Mouse (Mus musculus) forebrain, embryonic 13.5 days (tissue): ENCODE measurements around the gene Tmem63b. TPM values are rescaled to one million over a fixed set of nuclear protein-coding genes. Genes with fewer than 3 reads are reported as not detected.

ENCODE experiments used
- ATAC-seq: fragments of 200-750 bp; cut with Nextera tagmentation; 2 replicates; pipeline ENCODE4 v1.8.0; 2017
- H3K27ac ChIP-seq: fragments of 300-500 bp; sonication (generic); 2 replicates; pipeline ENCODE4 v1.5.1; 2015; ENCODE audit warnings: inconsistent platforms, mild to moderate bottlenecking, moderate library complexity
- H3K27me3 ChIP-seq: fragments of 300-500 bp; sonication (generic); 2 replicates; pipeline ENCODE4 v1.6.1; 2015; ENCODE audit warnings: mild to moderate bottlenecking, inconsistent platforms
- H3K36me3 ChIP-seq: fragments of 300-500 bp; sonication (generic); 2 replicates; pipeline ENCODE4 v1.6.1; 2015; ENCODE audit warnings: mild to moderate bottlenecking, inconsistent platforms; ENCODE audit not compliant: poor library complexity, severe bottlenecking
- H3K4me1 ChIP-seq: fragments of 300-500 bp; sonication (generic); 2 replicates; pipeline ENCODE4 v1.6.1; 2015; ENCODE audit warnings: inconsistent platforms
- H3K4me2 ChIP-seq: fragments of 300-500 bp; sonication (generic); 2 replicates; pipeline ENCODE4 v1.6.1; 2015; ENCODE audit warnings: inconsistent platforms, mild to moderate bottlenecking, moderate library complexity
- H3K4me3 ChIP-seq: fragments of 300-500 bp; sonication (generic); 2 replicates; pipeline ENCODE4 v1.5.1; 2015; ENCODE audit warnings: mild to moderate bottlenecking, inconsistent platforms
- H3K9ac ChIP-seq: fragments of 300-500 bp; sonication (generic); 2 replicates; pipeline ENCODE4 v1.6.1; 2015; ENCODE audit warnings: mild to moderate bottlenecking, inconsistent platforms
- H3K9me3 ChIP-seq: fragments of 300-500 bp; sonication (generic); replicated peaks from 2 replicates; pipeline ENCODE4 v1.6.1; 2016; ENCODE audit warnings: inconsistent platforms
- WGBS: fragments of 180-500 bp; shearing (Covaris S2); methylation state at CpG from one replicate; pipeline ENCODE4 v1.1.7; 2015; 5-methylcytosine and 5-hydroxymethylcytosine counted together
- polyA plus RNA-seq: library from polyadenylated mRNA; unstranded; fragments of >200 nt; fragmentation: Nextera tagmentation; extraction: Ambion mirVana; gene quantifications from 2 replicates; pipeline ENCODE4 v1.2.1, GENCODE M21; 2015

Tmem63b gene
- polyA plus RNA-seq, 1 experiment from 2014 or later, result 91.1 TPM

GRCm38 (mm10) chr17:45663106-45663919 is 23.4 kb downstream of the Tmem63b start:
- 22% methylated on average over 27 of the region's 27 CpGs for WGBS
- Histone ChIP-seq H3K4me1 (peaks cover 3% of the 10 kb centered on the region; the same call in 1 of the 2 replicates), H3K9me3 (no peaks in the 10 kb centered on the region), H3K27me3 (no peaks in the 10 kb centered on the region), H3K9ac (peak overlapping the region; percentile 34; the same call in 1 of the 2 replicates), H3K4me3 (no peak overlapping the region), H3K4me2 (peak overlapping the region; percentile 39), H3K36me3 (peaks cover 79% of the 10 kb centered on the region), H3K27ac (no peak overlapping the region)
- peak; percentile 76 for ATAC-seq

DNA sequence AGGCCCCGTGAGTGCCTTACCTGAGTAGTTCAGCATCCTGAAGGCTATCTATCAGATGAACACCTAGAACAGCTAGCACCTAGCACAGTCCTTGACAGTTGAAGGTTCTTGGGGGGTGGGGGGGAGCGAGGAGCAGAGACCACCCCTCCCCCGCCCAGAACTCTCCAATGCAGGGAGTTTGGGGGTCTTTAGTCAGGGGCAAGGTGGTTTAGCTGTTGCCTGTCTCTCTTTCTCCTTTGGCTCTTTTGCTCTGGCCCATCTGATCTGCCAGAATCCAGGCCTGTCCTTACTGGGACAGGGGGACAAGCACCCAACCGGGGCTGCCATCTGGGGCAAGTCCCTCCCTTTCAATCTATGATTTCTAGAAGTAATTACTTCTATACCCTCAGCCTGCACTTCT is 27.5 kb downstream of the Tmem63b start, which contains the start of gene Capn11:
TSS of gene Capn11 (minus strand) at position 101 of the 400 bp plus-strand sequence.
- Histone ChIP-seq H3K4me3 (no peak within 1 kb of the TSS), H3K4me2 (no peak within 1 kb of the TSS), H3K36me3 (peaks cover 38% of the 10 kb centered on the region), H3K9me3 (no peaks in the 10 kb centered on the region), H3K9ac (no peak within 1 kb of the TSS), H3K4me1 (peaks cover 3% of the 10 kb centered on the region; the same call in 1 of the 2 replicates), H3K27ac (no peak within 1 kb of the TSS), H3K27me3 (no peaks in the 10 kb centered on the region)
- WGBS, result 76% methylated on average over 4 of the region's 4 CpGs
- no peak for ATAC-seq

- H3K36me3 ChIP-seq, result peaks cover 7% of the 10 kb centered on the region
- no peak overlapping the region for H3K4me3 ChIP-seq
- H3K27ac ChIP-seq, result no peak overlapping the region
- ATAC-seq, result no peak
- H3K9ac ChIP-seq, result no peak overlapping the region
- H3K9me3 ChIP-seq, result no peaks in the 10 kb centered on the region
- no peaks in the 10 kb centered on the region for H3K4me1 ChIP-seq
- H3K27me3 ChIP-seq, result no peaks in the 10 kb centered on the region
- 32% methylated on average over 6 of the region's 6 CpGs for WGBS
- H3K4me2 ChIP-seq, result no peak overlapping the region
Observed at GRCm38 (mm10) chr17:45655820-45656219, 30.9 kb downstream of the Tmem63b start.

DNA sequence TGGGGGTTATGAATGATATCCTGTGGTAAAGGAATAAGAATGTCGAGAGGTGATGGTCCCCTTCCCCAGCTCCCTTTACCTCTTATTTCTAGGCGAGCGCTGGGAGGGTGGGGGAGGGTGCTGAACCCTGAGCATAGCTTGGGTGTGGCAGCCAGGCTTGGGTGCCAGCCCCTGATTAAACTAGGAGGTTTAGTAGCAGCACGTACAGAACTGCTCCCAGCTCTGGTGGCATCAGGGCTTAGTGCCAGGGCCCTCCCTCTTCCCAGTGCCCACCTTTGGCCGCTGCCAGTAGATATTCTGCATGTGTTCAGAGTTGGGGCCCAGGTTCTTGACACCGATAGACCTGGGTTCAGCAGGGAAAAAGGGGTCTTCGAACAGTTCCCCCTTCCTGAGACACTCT is 33.5 kb downstream of the Tmem63b start:
- ATAC-seq, result no peak
- Histone ChIP-seq H3K36me3 (no peaks in the 10 kb centered on the region), H3K9ac (no peak overlapping the region), H3K4me1 (no peaks in the 10 kb centered on the region), H3K4me3 (no peak overlapping the region), H3K9me3 (no peaks in the 10 kb centered on the region), H3K27ac (no peak overlapping the region), H3K4me2 (no peak overlapping the region), H3K27me3 (no peaks in the 10 kb centered on the region)
- WGBS, result 71% methylated on average over 7 of the region's 7 CpGs

DNA sequence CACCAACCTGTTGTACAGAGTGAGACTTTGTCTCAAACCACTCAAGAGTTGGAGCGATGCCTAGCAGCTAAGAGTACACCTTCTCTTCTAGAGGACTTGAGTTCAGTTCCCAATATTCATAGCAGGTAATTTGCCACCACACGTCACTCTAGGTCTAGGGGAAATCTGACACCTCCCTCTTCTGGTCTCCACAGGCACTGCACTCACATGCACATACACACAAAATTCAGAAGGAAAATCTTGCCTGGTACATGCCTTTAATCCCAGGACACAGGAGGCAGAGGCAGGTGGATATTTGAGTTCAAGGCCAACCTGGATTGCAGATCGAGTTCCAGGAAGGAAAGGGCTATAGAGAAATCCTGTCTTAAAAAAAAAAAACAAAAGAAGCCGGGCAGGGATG is 42.5 kb downstream of the Tmem63b start:
- H3K9me3 ChIP-seq, result no peaks in the 10 kb centered on the region
- no peaks in the 10 kb centered on the region for H3K4me1 ChIP-seq
- H3K4me2 ChIP-seq, result no peak overlapping the region
- H3K36me3 ChIP-seq, result no peaks in the 10 kb centered on the region
- H3K27me3 ChIP-seq, result no peaks in the 10 kb centered on the region
- WGBS, result 93% methylated on average over 4 of the region's 4 CpGs
- H3K9ac ChIP-seq, result no peak overlapping the region
- no peak for ATAC-seq
- H3K27ac ChIP-seq, result no peak overlapping the region
- no peak overlapping the region for H3K4me3 ChIP-seq

DNA sequence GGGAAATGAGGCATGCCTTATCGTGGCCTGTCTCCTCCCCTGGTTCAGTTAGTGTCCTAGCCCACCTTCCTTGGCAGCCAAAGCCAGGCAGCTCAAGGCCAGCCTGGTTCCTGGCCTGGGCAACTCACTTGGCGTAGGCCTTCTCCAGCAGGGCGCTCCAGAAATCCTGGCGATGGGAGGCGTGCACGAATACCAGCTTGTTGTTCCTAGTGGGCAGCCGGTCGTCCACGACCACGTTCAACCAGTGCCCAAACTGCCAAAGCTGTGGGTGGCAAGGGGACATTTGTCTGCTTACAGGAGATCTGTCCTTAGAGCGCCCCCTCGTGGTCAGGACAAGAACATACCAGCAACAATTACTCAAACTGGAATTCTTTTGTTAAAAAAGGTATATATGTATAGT is 44.0 kb downstream of the Tmem63b start:
- no peaks in the 10 kb centered on the region for H3K9me3 ChIP-seq
- H3K27ac ChIP-seq, result no peak overlapping the region; the same call in 1 of the 2 replicates
- peak overlapping the region; percentile 34; the same call in 1 of the 2 replicates for H3K9ac ChIP-seq
- no peaks in the 10 kb centered on the region for H3K36me3 ChIP-seq
- WGBS, result 19% methylated on average over 12 of the region's 12 CpGs
- H3K4me2 ChIP-seq, result no peak overlapping the region
- no peaks in the 10 kb centered on the region for H3K27me3 ChIP-seq
- peak; percentile 59 for ATAC-seq
- H3K4me3 ChIP-seq, result no peak overlapping the region
- no peaks in the 10 kb centered on the region for H3K4me1 ChIP-seq

DNA sequence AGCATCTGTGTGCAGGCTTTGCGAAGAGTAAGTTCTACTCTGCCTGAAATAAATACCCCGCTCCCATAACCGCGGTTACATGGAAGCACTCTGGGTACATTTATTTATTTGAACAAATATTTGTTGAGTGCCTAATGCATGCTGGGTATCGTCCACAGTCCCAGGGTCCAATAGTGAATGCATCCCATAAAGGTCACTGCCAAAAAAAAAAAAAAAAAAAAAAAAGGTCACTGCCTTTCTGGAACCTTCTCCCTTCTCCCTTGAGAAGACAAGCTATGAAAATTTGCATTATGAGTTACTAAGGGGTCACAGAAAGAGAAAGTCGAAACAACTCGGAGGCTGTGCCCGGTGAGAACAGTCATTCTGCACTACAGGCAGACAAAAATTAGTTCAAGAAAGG is 44.7 kb downstream of the Tmem63b start:
- H3K36me3 ChIP-seq, result no peaks in the 10 kb centered on the region
- H3K4me3 ChIP-seq, result no peak overlapping the region
- 93% methylated on average over 8 of the region's 8 CpGs for WGBS
- ATAC-seq, result no peak
- no peaks in the 10 kb centered on the region for H3K4me1 ChIP-seq
- H3K9me3 ChIP-seq, result no peaks in the 10 kb centered on the region
- H3K27ac ChIP-seq, result no peak overlapping the region
- no peak overlapping the region for H3K9ac ChIP-seq
- no peaks in the 10 kb centered on the region for H3K27me3 ChIP-seq
- no peak overlapping the region for H3K4me2 ChIP-seq

DNA sequence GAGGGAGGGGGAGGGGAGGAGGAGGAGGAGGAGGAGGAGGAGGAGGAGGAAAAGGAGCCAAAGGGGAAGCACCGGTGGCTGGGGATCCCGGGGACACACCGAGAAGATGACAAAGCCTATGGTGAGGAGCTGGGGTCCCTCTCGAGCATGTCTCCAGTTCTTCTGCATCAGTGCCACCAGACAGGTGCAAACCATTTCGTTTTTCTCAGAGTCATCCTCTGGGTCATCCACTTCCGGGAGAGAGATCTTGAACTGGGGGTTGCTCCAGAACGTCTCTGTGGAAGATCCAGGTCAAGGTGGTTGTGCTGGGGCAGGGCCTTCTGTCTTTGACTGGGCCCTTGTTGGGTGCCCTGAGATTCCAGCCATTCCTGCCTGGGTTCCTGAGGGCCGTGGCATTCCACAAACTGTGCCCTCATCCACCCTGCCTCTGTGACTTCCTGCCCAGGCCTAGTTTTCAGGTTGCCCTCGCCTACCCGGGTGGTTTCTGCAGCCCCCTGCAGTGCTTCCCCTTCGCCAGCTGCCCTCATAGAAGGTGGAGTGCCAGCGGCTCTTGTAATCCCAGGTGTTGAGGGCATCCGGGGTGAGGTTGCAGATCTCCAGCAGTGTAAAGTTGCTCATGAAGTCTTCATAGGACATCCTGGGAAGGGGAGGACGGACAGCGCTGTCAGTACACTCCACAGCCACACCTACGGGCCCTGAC is 48.0 kb downstream of the Tmem63b start:
- ATAC-seq, result no peak
- Histone ChIP-seq H3K9me3 (no peaks in the 10 kb centered on the region), H3K4me3 (no peak overlapping the region), H3K4me1 (no peaks in the 10 kb centered on the region), H3K9ac (no peak overlapping the region), H3K27me3 (no peaks in the 10 kb centered on the region), H3K4me2 (no peak overlapping the region), H3K27ac (no peak overlapping the region), H3K36me3 (no peaks in the 10 kb centered on the region)
- WGBS, result 83% methylated on average over 16 of the region's 16 CpGs

DNA sequence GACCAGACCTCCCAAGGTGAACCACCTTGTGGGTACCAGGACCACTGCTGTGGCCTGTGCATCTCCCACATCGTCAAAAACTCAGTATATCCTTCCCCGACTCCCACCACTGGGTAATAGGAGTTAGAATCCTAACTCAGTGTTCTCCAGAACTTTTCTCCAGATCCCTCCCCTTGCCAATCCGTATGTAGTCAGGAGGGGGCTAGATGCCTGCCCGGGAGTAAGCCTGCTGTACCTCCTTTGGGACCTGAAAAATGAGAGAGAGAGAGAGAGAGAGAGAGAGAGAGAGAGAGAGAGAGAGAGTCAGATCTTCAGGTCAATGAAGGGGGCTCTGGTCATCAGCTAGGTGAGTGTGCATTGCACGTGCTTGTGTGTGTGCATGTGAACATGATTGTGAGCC is 52.7 kb downstream of the Tmem63b start:
- 81% methylated on average over 5 of the region's 5 CpGs for WGBS
- Histone ChIP-seq H3K36me3 (no peaks in the 10 kb centered on the region), H3K9me3 (no peaks in the 10 kb centered on the region), H3K27ac (no peak overlapping the region), H3K4me1 (peaks cover 13% of the 10 kb centered on the region), H3K9ac (no peak overlapping the region), H3K4me3 (no peak overlapping the region), H3K27me3 (no peaks in the 10 kb centered on the region), H3K4me2 (no peak overlapping the region)
- no peak for ATAC-seq

DNA sequence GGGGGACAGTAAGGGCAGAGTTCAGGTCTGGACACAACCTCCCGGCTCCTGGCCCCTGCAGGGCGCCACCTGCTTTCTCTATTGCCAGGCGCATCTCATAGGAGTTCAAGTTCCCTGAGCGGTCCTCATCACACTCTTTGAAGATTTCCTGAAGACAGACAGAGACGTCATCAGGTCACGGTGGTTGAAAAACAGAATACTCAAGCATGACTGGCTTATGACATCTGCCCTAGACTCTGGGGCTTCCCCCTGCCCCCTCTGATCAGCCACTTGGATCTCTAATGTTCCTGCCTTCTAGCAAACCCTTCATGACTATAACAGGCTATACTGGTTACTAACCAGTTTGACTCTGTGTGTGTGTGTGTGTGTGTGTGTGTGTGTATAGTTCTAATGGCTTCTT is 54.8 kb downstream of the Tmem63b start:
- whole genome bisulfite sequencing, result 84% methylated on average over 6 of the region's 6 CpGs
- Histone ChIP-seq H3K36me3 (no peaks in the 10 kb centered on the region), H3K27me3 (peaks cover 6% of the 10 kb centered on the region; the same call in 1 of the 2 replicates), H3K27ac (no peak overlapping the region), H3K4me2 (no peak overlapping the region), H3K4me1 (peaks cover 13% of the 10 kb centered on the region), H3K9me3 (no peaks in the 10 kb centered on the region), H3K9ac (no peak overlapping the region), H3K4me3 (no peak overlapping the region)
- no peak for ATAC-seq

- Histone ChIP-seq H3K4me2 (peak overlapping the region; percentile 78), H3K27me3 (peaks cover 6% of the 10 kb centered on the region; the same call in 1 of the 2 replicates), H3K9me3 (no peaks in the 10 kb centered on the region), H3K9ac (no peak overlapping the region), H3K36me3 (no peaks in the 10 kb centered on the region), H3K27ac (0 out of 2 replicates have a peak overlapping the region, but pooled peaks have one; percentile 61), H3K4me3 (peak overlapping the region; percentile 45), H3K4me1 (peaks cover 17% of the 10 kb centered on the region)
- ATAC-seq, result no peak
- WGBS, result 50% methylated on average over 3 of the region's 3 CpGs
Observed at GRCm38 (mm10) chr17:45630992-45631391, 55.7 kb downstream of the Tmem63b start.
